Mouse (Mus musculus) NIH3T3 (cell line): Measurements from ENCODE around the gene Mrpl34.
A peak's percentile ranks its signal among the peaks of the same experiment; 100 is the strongest.

ENCODE experiments used
- DNase-seq: peaks from one replicate; pipeline ENCODE4 v3.0.0-alpha.2; 2012; ENCODE audit warnings: low read depth

Gene Mrpl34

DNA sequence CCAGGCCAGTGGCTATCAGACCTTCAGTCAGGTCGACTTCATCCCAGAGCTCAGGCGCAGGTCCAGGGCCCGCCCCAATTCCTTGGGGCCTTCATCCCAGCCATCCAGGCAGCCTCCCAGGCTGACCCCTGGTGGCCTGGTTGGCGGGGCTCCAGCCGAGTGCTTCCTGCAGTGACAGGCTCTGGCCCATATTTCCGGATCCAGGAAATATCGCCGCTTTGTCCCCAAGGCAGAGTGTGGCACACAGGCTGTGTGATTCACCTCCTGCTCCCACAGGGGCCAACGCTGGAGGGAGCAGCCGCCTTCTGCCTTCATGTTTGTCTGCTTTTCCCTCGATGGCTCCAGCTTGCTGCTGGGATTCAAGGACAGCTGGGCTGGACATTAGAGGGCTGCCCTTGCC lies 31.7 kb downstream of the Mrpl34 start:
- DNase-seq, result peak; percentile 84

GRCm38 (mm10) chr8:71497077-71497645 lies 32.4 kb downstream of the Mrpl34 start:
- DNase-seq, result no peak

GRCm38 (mm10) chr8:71497881-71498501 lies 33.2 kb downstream of the Mrpl34 start:
- DNase-seq, result no peak

GRCm38 (mm10) chr8:71498816-71499690 lies 34.3 kb downstream of the Mrpl34 start:
- no peak for DNase-seq

- no peak for DNase-seq
These were observed 39.6 kb downstream of the Mrpl34 start for GRCm38 (mm10) chr8:71504349-71504748.

DNA sequence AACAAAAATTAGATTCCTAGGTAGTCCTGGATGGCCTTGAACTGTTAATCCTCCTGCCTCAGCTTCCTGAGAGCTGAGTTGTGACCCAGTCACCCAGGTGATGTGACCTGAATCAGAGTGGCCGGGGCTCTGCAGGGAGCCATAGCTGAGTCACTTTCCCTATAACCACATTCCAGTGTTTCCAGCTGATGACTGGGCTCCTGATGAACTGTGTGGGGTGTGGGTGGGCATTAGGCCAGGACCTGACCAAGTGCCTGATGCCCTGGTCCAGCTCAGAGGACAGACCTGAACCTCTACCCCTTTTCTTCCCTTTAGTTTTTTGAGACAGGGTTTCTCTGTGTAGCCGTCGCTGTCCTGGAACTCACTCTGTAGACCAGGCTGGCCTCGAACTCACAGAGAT lies 40.6 kb downstream of the Mrpl34 start:
- DNase-seq, result peak; percentile 65

DNA sequence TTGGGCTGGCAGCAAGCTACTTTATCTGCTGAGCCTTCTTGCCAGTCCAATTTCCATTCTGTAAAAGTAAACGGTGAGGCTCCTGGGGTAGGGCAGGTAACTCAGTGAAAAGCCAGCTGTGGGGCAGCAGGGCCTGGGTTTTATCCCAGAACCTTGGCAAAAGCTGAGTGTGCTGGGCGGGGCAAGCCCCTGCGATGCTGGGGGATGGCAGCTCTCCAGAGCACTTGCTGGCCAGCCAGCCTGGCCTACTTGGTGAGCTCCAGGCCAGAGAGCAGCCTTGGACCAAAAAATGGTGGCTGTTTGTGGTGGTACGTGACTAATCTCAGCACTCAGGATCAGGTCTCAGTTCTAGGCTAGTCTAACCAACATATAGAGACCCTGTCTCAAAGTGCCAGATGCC lies 41.2 kb downstream of the Mrpl34 start:
- DNase-seq, result peak; percentile 91

DNA sequence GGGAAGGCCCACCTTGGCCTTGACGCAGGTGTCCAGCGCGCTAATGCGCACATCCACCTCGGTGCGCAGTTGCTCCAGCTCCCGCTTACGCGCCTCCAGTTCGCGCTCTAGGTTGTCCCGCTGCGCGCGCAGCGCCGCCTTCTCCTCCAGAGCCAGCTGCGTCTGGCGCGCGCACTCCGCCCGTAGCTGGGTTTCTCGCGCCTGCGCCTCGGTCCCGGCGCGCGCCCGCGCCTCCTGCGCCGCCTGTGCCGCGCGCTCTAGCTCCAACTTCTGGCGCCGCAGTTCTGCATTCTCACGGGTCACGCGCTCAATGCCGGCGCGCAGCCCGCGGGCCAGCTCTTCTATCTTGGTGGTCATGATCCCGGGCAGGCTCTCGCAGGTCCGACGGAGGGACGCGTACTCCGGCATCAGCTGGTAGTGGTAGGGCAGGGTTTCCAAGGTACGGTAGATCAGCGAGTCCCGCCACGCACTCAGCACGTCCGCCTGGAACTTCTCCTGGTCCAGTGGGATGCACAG lies 42.9 kb downstream of the Mrpl34 start:
- no peak for DNase-seq

- peak; percentile 85 for DNase-seq
These were observed 44.6 kb downstream of the Mrpl34 start for GRCm38 (mm10) chr8:71509316-71509715.

GRCm38 (mm10) chr8:71511644-71512043 lies 46.9 kb downstream of the Mrpl34 start, which contains the start of gene Plvap:
Gene Plvap, minus strand, starts transcription at chr8:71511752.
- no peak for DNase-seq

DNA sequence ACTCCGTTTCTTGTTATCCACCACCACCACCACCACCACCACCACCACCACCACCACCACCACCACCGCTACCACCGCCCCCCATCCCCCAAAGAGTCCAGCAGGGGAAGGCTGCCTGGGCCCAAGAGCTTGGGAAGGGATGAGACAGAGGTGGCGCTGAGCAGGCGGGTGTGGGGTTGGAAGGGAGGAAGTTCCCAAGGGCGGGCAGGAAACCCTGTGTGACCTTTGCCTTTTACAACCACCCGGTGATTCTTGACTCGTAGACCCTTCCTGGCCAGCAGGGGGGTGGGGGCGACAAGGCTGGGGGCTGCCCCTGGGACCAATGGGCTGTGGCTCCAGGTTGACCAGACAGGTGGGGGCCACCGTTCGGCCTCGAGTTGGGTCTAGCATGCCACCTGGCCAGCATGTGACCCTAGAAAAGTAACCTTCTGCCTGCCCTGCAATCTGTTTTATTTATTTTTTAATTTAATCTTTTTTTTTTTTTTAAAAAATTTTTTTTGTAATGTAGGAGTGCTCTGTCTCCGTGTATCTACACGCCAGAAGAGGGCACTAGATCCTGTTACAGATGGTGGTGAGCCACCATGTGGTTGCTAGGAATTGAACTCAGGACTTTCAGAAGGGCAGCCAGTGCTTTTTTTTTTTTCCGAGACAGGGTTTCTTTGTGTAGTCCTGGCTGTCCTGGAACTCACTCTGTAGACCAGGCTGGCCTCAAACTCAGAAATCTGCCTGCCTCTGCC lies 48.4 kb downstream of the Mrpl34 start:
- DNase-seq, result no peak

GRCm38 (mm10) chr8:71515043-71515442 lies 50.3 kb downstream of the Mrpl34 start:
- DNase-seq, result no peak
